Mouse (Mus musculus) testis, adult 2 months (tissue): ENCODE measurements around the gene Ccdc13. TPM values are rescaled to one million over a fixed set of nuclear protein-coding genes. Genes with fewer than 3 reads are reported as not detected.

Experiments
- H3K27ac ChIP-seq: fragments of 200-500 bp; 2 replicates; pipeline ENCODE4 v1.5.1; 2012; ENCODE audit warnings: low read depth, low read length; ENCODE audit not compliant: control insufficient read depth, insufficient read depth
- H3K27me3 ChIP-seq: fragments of 200-500 bp; 2 replicates; pipeline ENCODE4 v1.6.1; 2012; ENCODE audit warnings: mild to moderate bottlenecking, low read length, moderate library complexity; ENCODE audit not compliant: control insufficient read depth, insufficient read depth
- H3K36me3 ChIP-seq: fragments of 200-500 bp; 2 replicates; pipeline ENCODE4 v1.6.1; 2012; ENCODE audit warnings: mild to moderate bottlenecking, low read length; ENCODE audit not compliant: control insufficient read depth, insufficient read depth
- H3K4me1 ChIP-seq: fragments of 200-500 bp; 2 replicates; pipeline ENCODE4 v1.6.1; 2012; ENCODE audit warnings: low read length; ENCODE audit not compliant: control insufficient read depth, insufficient read depth
- H3K4me3 ChIP-seq: fragments of 200-500 bp; 2 replicates; pipeline ENCODE4 v1.5.1; 2012; ENCODE audit warnings: low read depth, mild to moderate bottlenecking, low read length, moderate library complexity, mixed read lengths; ENCODE audit not compliant: control insufficient read depth
- CTCF ChIP-seq: fragments of 200-500 bp; IDR thresholded peaks from 2 replicates; pipeline ENCODE4 v1.5.1; 2012; ENCODE audit warnings: low read depth, mild to moderate bottlenecking, inconsistent platforms, low read length, moderate library complexity; ENCODE audit not compliant: control insufficient read depth, insufficient read depth, insufficient replicate concordance
- POLR2A ChIP-seq: fragments of 200-500 bp; IDR thresholded peaks from 2 replicates; pipeline ENCODE4 v1.6.1; 2012; ENCODE audit warnings: low read depth, mild to moderate bottlenecking, inconsistent platforms, low read length, moderate library complexity; ENCODE audit not compliant: control insufficient read depth
- polyA plus RNA-seq: library from polyadenylated mRNA; depleted of rRNA; stranded (reverse); fragments of >200 nt; gene quantifications from 2 replicates; pipeline ENCODE4 v1.2.3, GENCODE M21; 2012

Gene Ccdc13
- polyA plus RNA-seq, 1 experiment, result 109 TPM

- Histone ChIP-seq H3K36me3 (no peaks in the 10 kb centered on the region), H3K27me3 (no peaks in the 10 kb centered on the region), H3K27ac (no peak overlapping the region), H3K4me3 (no peak overlapping the region), H3K4me1 (peaks cover 5% of the 10 kb centered on the region; the same call in 1 of the 2 replicates)
- no peak for TF ChIP-seq CTCF
- TF ChIP-seq POLR2A, result no peak
Measured at GRCm38 (mm10) chr9:121765166-121765855, 74.0 kb downstream of the Ccdc13 start.

GRCm38 (mm10) chr9:121763716-121764115 is 75.5 kb downstream of the Ccdc13 start:
- TF ChIP-seq POLR2A (no peak), CTCF (no peak)
- H3K4me1 ChIP-seq, result peaks cover 18% of the 10 kb centered on the region
- no peaks in the 10 kb centered on the region for H3K27me3 ChIP-seq
- H3K4me3 ChIP-seq, result no peak overlapping the region
- H3K27ac ChIP-seq, result no peak overlapping the region
- no peaks in the 10 kb centered on the region for H3K36me3 ChIP-seq

- Histone ChIP-seq H3K36me3 (no peaks in the 10 kb centered on the region), H3K27me3 (no peaks in the 10 kb centered on the region), H3K4me1 (peaks cover 25% of the 10 kb centered on the region), H3K4me3 (no peak overlapping the region), H3K27ac (no peak overlapping the region)
- no peak for TF ChIP-seq CTCF
- TF ChIP-seq POLR2A, result no peak
Measured at GRCm38 (mm10) chr9:121762761-121763160, 76.5 kb downstream of the Ccdc13 start.

GRCm38 (mm10) chr9:121762248-121762647 is 77.0 kb downstream of the Ccdc13 start:
- Histone ChIP-seq H3K27ac (no peak overlapping the region), H3K4me1 (peaks cover 25% of the 10 kb centered on the region), H3K36me3 (no peaks in the 10 kb centered on the region), H3K4me3 (no peak overlapping the region), H3K27me3 (no peaks in the 10 kb centered on the region)
- TF ChIP-seq POLR2A, result no peak
- no peak for TF ChIP-seq CTCF

- H3K27me3 ChIP-seq, result no peaks in the 10 kb centered on the region
- no peaks in the 10 kb centered on the region for H3K36me3 ChIP-seq
- TF ChIP-seq CTCF, result no peak
- no peak for TF ChIP-seq POLR2A
- peaks cover 25% of the 10 kb centered on the region for H3K4me1 ChIP-seq
- H3K27ac ChIP-seq, result no peak overlapping the region
- no peak overlapping the region for H3K4me3 ChIP-seq
Measured at GRCm38 (mm10) chr9:121761787-121762186, 77.5 kb downstream of the Ccdc13 start.

- TF ChIP-seq CTCF (no peak), POLR2A (no peak)
- Histone ChIP-seq H3K4me1 (peaks cover 25% of the 10 kb centered on the region), H3K36me3 (no peaks in the 10 kb centered on the region), H3K27me3 (no peaks in the 10 kb centered on the region), H3K27ac (no peak overlapping the region), H3K4me3 (no peak overlapping the region)
Measured at GRCm38 (mm10) chr9:121761091-121761665, 78.1 kb downstream of the Ccdc13 start.

- TF ChIP-seq POLR2A, result no peak
- no peak for TF ChIP-seq CTCF
- Histone ChIP-seq H3K36me3 (no peaks in the 10 kb centered on the region), H3K27me3 (no peaks in the 10 kb centered on the region), H3K27ac (no peak overlapping the region), H3K4me1 (peaks cover 25% of the 10 kb centered on the region), H3K4me3 (peak overlapping the region; percentile 88)
Measured at GRCm38 (mm10) chr9:121760271-121761090, 78.8 kb downstream of the Ccdc13 start.
